Mouse (Mus musculus) midbrain, postnatal 0 days (tissue): Measurements from ENCODE around the gene Sfpq. TPM values are rescaled to one million over a fixed set of nuclear protein-coding genes. Genes with fewer than 3 reads are reported as not detected.
"Not testable (repeated sequence)": the region's sequence is repeated elsewhere in the genome, so short reads cannot be mapped to it uniquely, and the experiment has no call there.

Experiments used
- ATAC-seq: fragments of 200-750 bp; cut with Nextera tagmentation; 2 replicates; pipeline ENCODE4 v1.8.0; 2017; ENCODE audit warnings: moderate number of reproducible peaks, mild to moderate bottlenecking, moderate TSS enrichment, moderate library complexity; ENCODE audit not compliant: low FRiP score
- DNase-seq: peaks from one replicate; pipeline ENCODE4 v3.0.0-alpha.2; 2015; ENCODE audit warnings: low spot score
- H3K27ac ChIP-seq: fragments of 300-500 bp; sonication (generic); 2 replicates; pipeline ENCODE4 v1.5.1; 2014; ENCODE audit warnings: low read depth, mild to moderate bottlenecking, low read length, mixed read lengths
- H3K27me3 ChIP-seq: fragments of 300-500 bp; sonication (generic); 2 replicates; pipeline ENCODE4 v1.6.1; 2014; ENCODE audit warnings: low read length, control low read depth, mixed read lengths; ENCODE audit not compliant: insufficient read depth
- H3K36me3 ChIP-seq: fragments of 300-500 bp; sonication (generic); 2 replicates; pipeline ENCODE4 v1.6.1; 2014; ENCODE audit warnings: low read length, control low read depth, mixed read lengths; ENCODE audit not compliant: insufficient read depth
- H3K4me1 ChIP-seq: fragments of 300-500 bp; sonication (generic); 2 replicates; pipeline ENCODE4 v1.6.1; 2014; ENCODE audit warnings: mild to moderate bottlenecking, control low read depth, antibody characterized with exemption, low read length, mixed read lengths; ENCODE audit not compliant: insufficient read depth
- H3K4me2 ChIP-seq: fragments of 300-500 bp; sonication (generic); 2 replicates; pipeline ENCODE4 v1.6.1; 2014; ENCODE audit warnings: low read depth, mild to moderate bottlenecking, low read length, mixed read lengths; ENCODE audit not compliant: poor library complexity, severe bottlenecking
- H3K4me3 ChIP-seq: fragments of 300-500 bp; sonication (generic); 2 replicates; pipeline ENCODE4 v1.5.1; 2014; ENCODE audit warnings: low read depth, mild to moderate bottlenecking, low read length, moderate library complexity
- H3K9ac ChIP-seq: fragments of 300-500 bp; sonication (generic); replicated peaks from 2 replicates; pipeline ENCODE4 v1.6.1; 2014; ENCODE audit warnings: mild to moderate bottlenecking, low read length, moderate library complexity, mixed read lengths; ENCODE audit not compliant: poor library complexity, severe bottlenecking
- H3K9me3 ChIP-seq: fragments of 300-500 bp; sonication (generic); 2 replicates; pipeline ENCODE4 v1.6.1; 2016; ENCODE audit warnings: low read length, control low read depth
- CTCF ChIP-seq: IDR thresholded peaks from 2 replicates; pipeline ENCODE4 v1.5.1; 2016; ENCODE audit warnings: antibody characterized with exemption, mild to moderate bottlenecking
- WGBS: fragments of 180-500 bp; shearing (Covaris S2); extraction: QIAGEN DNeasy Blood & Tissue Kit; methylation state at CpG from one replicate; pipeline ENCODE4 v1.1.7; 2014; 5-methylcytosine and 5-hydroxymethylcytosine counted together
- polyA plus RNA-seq: library from polyadenylated mRNA; unstranded; fragments of >200 nt; fragmentation: Nextera tagmentation; extraction: Ambion mirVana; gene quantifications from 2 replicates; pipeline ENCODE4 v1.2.1, GENCODE M21; 2015
- total RNA-seq: library from RNA; depleted of rRNA; stranded (reverse); fragments of >200 nt; gene quantifications from 2 replicates; pipeline ENCODE4 v1.2.3, GENCODE M21; 2014

The Sfpq gene
- total and polyA plus RNA-seq, 2 experiments from 2014 or later, result 63.2 to 157 TPM

DNA sequence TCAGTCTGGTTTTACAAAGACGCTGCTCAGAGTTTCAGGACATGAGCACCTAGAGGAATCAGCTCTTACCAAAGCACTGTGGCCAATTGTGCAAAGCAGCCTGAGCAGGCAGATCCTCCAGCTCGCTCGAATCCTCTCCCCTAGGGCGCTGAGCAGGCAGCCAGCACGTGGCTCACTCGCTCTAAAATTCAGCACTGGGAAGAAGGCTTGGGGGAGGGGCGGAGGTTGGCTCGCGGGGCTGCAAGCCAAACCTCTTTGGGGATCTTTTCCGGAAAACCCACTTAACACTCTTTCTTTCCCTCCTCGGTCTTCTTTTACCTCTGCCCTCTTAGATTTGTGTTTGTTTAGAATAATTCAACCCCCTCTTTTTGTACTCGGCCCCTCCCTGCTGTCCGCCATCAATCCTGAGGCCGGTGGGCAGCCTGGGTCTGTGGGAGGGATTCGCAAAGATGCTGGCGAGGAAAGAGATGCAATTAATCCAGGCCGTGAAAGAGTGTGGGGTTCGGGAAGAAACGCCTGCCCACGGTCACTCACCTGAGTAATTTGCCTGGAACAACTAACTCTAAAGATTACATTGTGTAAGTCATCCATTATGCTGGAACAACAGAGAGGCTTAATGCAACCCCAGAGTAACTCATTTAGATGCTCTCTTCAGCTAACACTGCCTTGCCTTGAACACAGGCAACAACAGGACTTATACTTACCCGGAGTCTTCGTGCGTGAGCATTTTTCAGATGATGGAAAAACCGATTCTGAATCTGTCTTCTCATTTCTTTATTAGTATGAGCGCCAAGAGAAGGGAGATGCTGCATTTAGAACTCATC, 15.8 kb upstream of the Sfpq start:
- peak; percentile 80 for DNase-seq
- no peaks in the 10 kb centered on the region for H3K27me3 ChIP-seq
- H3K4me3 ChIP-seq, result peak overlapping the region; percentile 27
- TF ChIP-seq CTCF, result no peak
- no peaks in the 10 kb centered on the region for H3K36me3 ChIP-seq
- peak overlapping the region; percentile 80 for H3K27ac ChIP-seq
- peak overlapping the region; percentile 52 for H3K4me2 ChIP-seq
- peaks cover 8% of the 10 kb centered on the region for H3K4me1 ChIP-seq
- H3K9me3 ChIP-seq, result no peaks in the 10 kb centered on the region
- peak overlapping the region; percentile 44 for H3K9ac ChIP-seq
- ATAC-seq, result peak; percentile 87
- 11% methylated on average over 25 of the region's 25 CpGs for WGBS

DNA sequence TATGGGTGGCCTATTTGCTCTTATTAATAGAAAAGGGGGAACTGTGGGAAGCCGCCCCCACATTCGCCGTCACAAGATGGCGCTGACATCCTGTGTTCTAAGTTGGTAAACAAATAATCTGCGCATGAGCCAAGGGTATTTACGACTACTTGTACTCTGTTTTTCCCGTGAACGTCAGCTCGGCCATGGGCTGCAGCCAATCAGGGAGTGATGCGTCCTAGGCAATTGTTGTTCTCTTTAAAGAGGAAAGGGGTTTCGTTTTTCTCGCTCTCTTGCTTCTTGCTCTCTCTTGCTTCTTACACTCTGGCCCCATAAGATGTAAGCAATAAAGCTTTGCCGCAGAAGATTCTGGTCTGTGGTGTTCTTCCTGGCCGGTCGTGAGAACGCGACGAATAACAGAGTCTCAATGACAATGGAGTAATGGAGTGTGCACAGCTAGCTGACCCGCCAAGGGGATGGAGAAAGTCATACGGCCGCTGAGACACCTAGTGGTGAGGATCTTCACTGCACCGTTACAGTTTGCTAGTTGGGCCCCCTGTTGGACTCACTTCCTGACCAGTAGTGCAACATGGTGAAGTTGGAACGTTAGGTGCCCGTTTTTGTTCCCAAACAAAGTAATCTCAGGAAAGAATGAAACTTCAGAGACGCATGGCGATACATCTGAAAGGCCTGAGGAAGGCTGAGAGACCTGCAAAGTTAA, 5.7 kb upstream of the Sfpq start:
- DNase-seq, result peak; percentile 92
- peak; percentile 85 for ATAC-seq
- Histone ChIP-seq H3K4me2 (peak overlapping the region; percentile 34), H3K4me3 (peak overlapping the region; percentile 28; the same call in 1 of the 2 replicates), H3K27ac (0 out of 2 replicates have a peak overlapping the region, but pooled peaks have one; percentile 57), H3K9ac (0 out of 2 replicates have a peak overlapping the region, but pooled peaks have one; percentile 33)
- H3K4me1 ChIP-seq, H3K36me3 ChIP-seq, H3K9me3 ChIP-seq, H3K27me3 ChIP-seq: not testable (repeated sequence)
- TF ChIP-seq CTCF, result peak; percentile 93
- WGBS, result 9% methylated on average over 14 of the region's 26 CpGs

DNA sequence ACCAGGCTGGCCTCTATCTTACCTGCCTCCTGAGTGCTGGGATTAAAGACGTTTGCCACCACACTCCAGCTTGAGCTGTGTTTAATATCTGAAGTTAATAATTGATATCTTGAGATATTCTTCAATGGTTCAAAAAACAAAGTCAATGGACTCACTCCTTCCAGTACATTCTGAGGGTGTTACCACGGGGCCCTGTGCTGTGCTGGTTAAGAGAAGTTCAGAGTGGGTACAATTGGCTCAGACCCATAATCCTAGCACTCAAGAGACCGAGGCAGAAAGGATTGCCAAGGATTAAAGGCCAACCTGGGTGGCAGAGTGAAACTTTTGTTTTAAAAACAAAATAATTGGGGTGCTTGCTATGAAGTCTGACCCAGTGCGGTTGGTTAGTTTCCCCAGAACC, 4.8 kb upstream of the Sfpq start:
- no peak for TF ChIP-seq CTCF
- H3K27ac ChIP-seq, result no peak overlapping the region
- no peak overlapping the region for H3K4me3 ChIP-seq
- H3K27me3 ChIP-seq, result no peaks in the 10 kb centered on the region
- DNase-seq (no peak), ATAC-seq (no peak)
- H3K4me2 ChIP-seq, result no peak overlapping the region
- no peaks in the 10 kb centered on the region for H3K9me3 ChIP-seq
- no peaks in the 10 kb centered on the region for H3K36me3 ChIP-seq
- 80% methylated on average over 4 of the region's 4 CpGs for WGBS
- no peak overlapping the region for H3K9ac ChIP-seq
- no peaks in the 10 kb centered on the region for H3K4me1 ChIP-seq

DNA sequence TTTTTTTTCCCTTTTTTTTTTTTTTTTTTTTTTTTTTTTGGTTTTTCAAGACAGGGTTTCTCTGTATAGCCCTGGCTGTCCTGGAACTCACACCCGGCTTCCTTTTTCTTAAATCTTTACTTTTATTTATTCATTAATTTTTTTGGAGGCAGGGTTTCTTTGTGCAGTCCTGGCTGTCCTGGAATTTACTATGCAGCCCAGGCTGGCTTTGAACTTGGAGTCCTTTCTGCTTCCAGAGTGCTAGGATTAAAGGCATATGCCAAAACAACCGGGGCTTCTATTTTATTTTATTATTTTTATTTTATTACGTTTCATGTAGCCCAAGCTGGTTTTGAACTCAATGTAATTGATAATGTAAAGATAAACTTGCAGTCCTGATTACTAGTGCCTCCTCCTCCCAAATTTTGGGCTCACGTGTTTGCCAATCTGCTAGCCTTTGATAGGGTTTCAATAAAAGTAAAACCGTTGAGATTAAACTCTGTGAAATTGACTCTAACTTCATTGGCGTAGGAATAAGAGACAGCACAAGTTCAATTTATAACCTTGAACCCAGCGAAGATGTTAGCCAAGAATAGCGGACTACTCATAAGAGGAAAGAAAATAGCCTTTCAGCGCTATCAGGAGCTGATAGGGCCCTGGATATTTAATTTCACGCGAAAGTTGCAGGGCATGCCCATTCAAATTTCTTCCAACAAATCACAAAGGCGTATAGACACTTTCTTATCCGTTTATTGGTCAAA, 543 bp upstream of the Sfpq start:
- ATAC-seq, result no peak
- no peak for TF ChIP-seq CTCF
- no peaks in the 10 kb centered on the region for H3K36me3 ChIP-seq
- no peak overlapping the region for H3K27ac ChIP-seq
- DNase-seq, result no peak
- no peak overlapping the region; the same call in 1 of the 2 replicates for H3K9ac ChIP-seq
- H3K9me3 ChIP-seq, result no peaks in the 10 kb centered on the region
- H3K4me3 ChIP-seq, result peak overlapping the region; percentile 97
- peak overlapping the region; percentile 52 for H3K4me2 ChIP-seq
- peaks cover 3% of the 10 kb centered on the region; the same call in 1 of the 2 replicates for H3K4me1 ChIP-seq
- no peaks in the 10 kb centered on the region for H3K27me3 ChIP-seq
- 11% methylated on average over 13 of the region's 13 CpGs for WGBS

DNA sequence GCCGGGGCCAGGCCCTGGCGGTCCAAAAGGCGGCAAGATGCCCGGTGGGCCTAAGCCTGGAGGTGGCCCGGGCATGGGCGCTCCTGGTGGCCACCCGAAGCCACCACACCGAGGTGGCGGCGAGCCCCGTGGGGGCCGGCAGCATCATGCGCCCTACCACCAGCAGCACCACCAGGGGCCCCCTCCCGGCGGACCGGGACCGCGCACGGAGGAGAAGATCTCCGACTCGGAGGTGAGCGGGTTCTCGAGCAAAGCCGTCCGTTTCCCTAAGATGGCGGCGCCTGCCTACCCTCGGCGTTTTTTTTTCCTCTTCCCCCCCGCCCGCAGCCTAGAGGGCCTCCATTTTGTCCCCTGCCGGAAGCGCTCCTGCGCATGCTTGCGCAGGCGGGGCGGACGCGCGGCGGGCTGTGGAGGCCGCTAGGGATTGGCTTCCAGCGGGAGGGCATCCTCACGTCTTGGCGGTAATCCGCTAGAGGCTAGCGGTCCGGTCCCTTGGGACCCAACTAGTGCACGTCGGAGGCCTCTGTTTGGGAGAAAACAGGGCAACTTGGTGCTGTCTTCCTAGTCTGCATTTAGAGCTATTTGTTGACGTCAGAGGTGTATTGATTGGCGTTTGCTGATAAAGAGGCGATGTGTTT, 984 bp downstream of the Sfpq start:
- peak; percentile 53 for TF ChIP-seq CTCF
- Histone ChIP-seq H3K27me3 (no peaks in the 10 kb centered on the region), H3K36me3 (peaks cover 8% of the 10 kb centered on the region; the same call in 1 of the 2 replicates), H3K4me1 (peaks cover 3% of the 10 kb centered on the region; the same call in 1 of the 2 replicates), H3K4me3 (peak overlapping the region; percentile 97), H3K27ac (peak overlapping the region; percentile 98), H3K9me3 (no peaks in the 10 kb centered on the region), H3K9ac (peak overlapping the region; percentile 100), H3K4me2 (peak overlapping the region; percentile 88)
- under 1% methylated on average over 51 of the region's 53 CpGs for WGBS
- DNase-seq (peak; percentile 92), ATAC-seq (peak; percentile 78)
